Mouse (Mus musculus) testis, adult 2 months (tissue): ENCODE measurements around the gene Cfc1.
"Not testable (repeated sequence)": the region's sequence is repeated elsewhere in the genome, so short reads cannot be mapped to it uniquely, and the experiment has no call there.

Experiments
- CTCF ChIP-seq: fragments of 200-500 bp; IDR thresholded peaks from 2 replicates; pipeline ENCODE4 v1.5.1; 2012; ENCODE audit warnings: low read depth, mild to moderate bottlenecking, inconsistent platforms, low read length, moderate library complexity; ENCODE audit not compliant: control insufficient read depth, insufficient read depth, insufficient replicate concordance
- POLR2A ChIP-seq: fragments of 200-500 bp; IDR thresholded peaks from 2 replicates; pipeline ENCODE4 v1.6.1; 2012; ENCODE audit warnings: low read depth, mild to moderate bottlenecking, inconsistent platforms, low read length, moderate library complexity; ENCODE audit not compliant: control insufficient read depth

DNA sequence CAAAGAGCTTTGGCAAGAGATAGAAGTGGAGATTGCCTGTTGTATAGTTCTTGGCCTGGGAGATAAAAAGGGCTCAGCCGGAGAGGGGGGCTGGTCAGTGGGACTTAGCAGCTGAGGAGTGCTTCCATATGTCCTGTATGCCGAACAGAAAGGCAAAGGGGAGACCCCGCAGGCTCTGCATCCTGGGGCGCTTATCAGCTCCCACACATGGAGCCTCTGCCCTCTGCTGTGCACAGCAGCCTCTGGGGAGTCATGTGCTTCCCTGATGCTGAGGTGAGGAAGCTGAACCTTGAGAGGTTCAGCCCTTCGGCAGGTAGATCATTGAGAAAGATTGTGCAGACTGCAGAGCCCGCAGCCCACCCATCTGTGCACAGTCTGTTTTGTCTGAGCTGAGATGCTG is 18.2 kb upstream of the Cfc1 start:
- TF ChIP-seq CTCF, POLR2A: not testable (repeated sequence)
